Comparison of ENCODE assay signal across 17 mouse cellular contexts in genomic region chr6:90466847-90467410, GRCm38 (mm10). TPM values are rescaled to one million over a fixed set of nuclear protein-coding genes. Genes with fewer than 3 reads are reported as not detected.
DNase-seq lines count a peak whose midpoint lies in the region; ATAC-seq and TF ChIP-seq lines count a peak whose summit lies in the region.
"Had no signal": no experiment of that assay in that cellular context is flagged by ENCODE, and none has a peak within 500 bp of the region (broad histone marks: within the 10 kb centered on the region; RNA-seq: fewer than 3 reads in every experiment).

No protein-coding gene starts in this region.

- H3K27me3 ChIP-seq in testis, adult 2 months (ENCODE audit: control insufficient read depth, insufficient read depth, low read length), result no peaks in the 10 kb centered on the region
- H3K27me3 ChIP-seq: Patski had no signal

- ATAC-seq in frontal cortex, adult (ENCODE audit: low TSS enrichment), result no peak
- ATAC-seq: forebrain, embryonic 14.5 days; hindbrain, embryonic 16.5 days; midbrain, embryonic 13.5 days; Patski had no signal

- TF ChIP-seq CTCF in testis, adult 2 months (IDR thresholded peaks at IDR 0.05; ENCODE audit: control insufficient read depth, insufficient read depth, insufficient replicate concordance, low read depth, low read length), result no peak

- no peak overlapping the region for H3K4me3 ChIP-seq in testis, adult 2 months (ENCODE audit: control insufficient read depth, low read depth, low read length)
- H3K4me3 ChIP-seq: limb, embryonic 15.5 days; midbrain, embryonic 13.5 days; stomach, embryonic 15.5 days had no signal

- H3K4me1 ChIP-seq in testis, adult 2 months (ENCODE audit: control insufficient read depth, insufficient read depth, low read length), result peaks cover 20% of the 10 kb centered on the region

- TF ChIP-seq POLR2A in testis, adult 2 months (IDR thresholded peaks at IDR 0.05; ENCODE audit: control insufficient read depth, low read depth, low read length), result no peak

- peak; percentile 52 for DNase-seq in adrenal gland, postnatal 14 days
- no peak for DNase-seq in adrenal gland, adult 8-10 months
- DNase-seq in kidney, adult 18-20 months, result peak; percentile 67
- DNase-seq in kidney, postnatal 14 days, result no peak
- DNase-seq in testis, postnatal 10 days (ENCODE audit: low spot score), result no peak
- DNase-seq in left cerebral cortex, adult 18-20 months (ENCODE audit: low spot score in 2 of 2), result no peak
- DNase-seq: embryo, embryonic 11 days; right cerebral cortex, adult 18-20 months; thymus, postnatal 36 days had no signal

- no peaks in the 10 kb centered on the region for H3K36me3 ChIP-seq in testis, adult 2 months (ENCODE audit: control insufficient read depth, insufficient read depth, low read length)
- H3K36me3 ChIP-seq: stomach, embryonic 15.5 days had no signal

- H3K27ac ChIP-seq in testis, adult 2 months (ENCODE audit: control insufficient read depth, insufficient read depth, low read depth, low read length), result peak overlapping the region; percentile 68
- H3K27ac ChIP-seq: limb, embryonic 15.5 days; midbrain, embryonic 13.5 days; stomach, embryonic 15.5 days had no signal

RNA-seq across cellular contexts. Expression of gene Klf15, which starts 4.6 kb away (rescaled TPM):
- 38.0 and 40.0 TPM in 2 replicates for total RNA-seq in adrenal gland, postnatal 14 days (2021)
- 10 to 100 TPM; 18.3 to 30.6 (median 27.6) TPM for total RNA-seq in adrenal gland, adult 8-10 months (2022)
- 7.6 and 7.7 TPM in 2 replicates for polyA plus RNA-seq in testis, adult 2 months (2012; rRNA removed)
- total RNA-seq in left cerebral cortex, adult 18-20 months (2021), result 10 to 100 TPM; 23.9 to 24.8 TPM

RNA-seq across cellular contexts. Expression of gene Aldh1l1, which starts 19.3 kb away (rescaled TPM):
- total RNA-seq in adrenal gland, postnatal 14 days (2021), result 66.2 and 130 TPM in 2 replicates
- total RNA-seq in adrenal gland, adult 8-10 months (2022), result 100 to 1,000 TPM; 137 to 222 (median 182) TPM
- 7.2 and 9.6 TPM in 2 replicates for polyA plus RNA-seq in testis, adult 2 months (2012; rRNA removed)
- total RNA-seq in left cerebral cortex, adult 18-20 months (2021), result 10 to 100 TPM; 46.6 to 54.5 TPM

RNA-seq across cellular contexts. Expression of gene Cfap100, which starts 38.3 kb away (rescaled TPM):
- total RNA-seq in adrenal gland, postnatal 14 days (2021), result 0.67 and 1.4 TPM in 2 replicates
- total RNA-seq in adrenal gland, adult 8-10 months (2022), result 1 to 10 TPM in 1 of 4 experiments, under 1 TPM in 2, not detected in 1; 0.23 to 2.5 (median 0.30) TPM
- polyA plus RNA-seq in testis, adult 2 months (2012; rRNA removed), result 51.7 and 65.0 TPM in 2 replicates
- 1 to 10 TPM; 4.9 to 5.3 TPM for total RNA-seq in left cerebral cortex, adult 18-20 months (2021)

Comparison
In these comparisons a context has a peak if more than half of its experiments do, and no peak if none do; other contexts are left out.
1. DNase-seq: peak in adrenal gland, postnatal 14 days (single experiment) and kidney, adult 18-20 months (single experiment); none in adrenal gland, adult 8-10 months (single experiment), kidney, postnatal 14 days (single experiment), testis, postnatal 10 days (single experiment) and left cerebral cortex, adult 18-20 months (0 of 2).